Mouse (Mus musculus): ENCODE data around the gene Nav2.

The Nav2 gene

DNA sequence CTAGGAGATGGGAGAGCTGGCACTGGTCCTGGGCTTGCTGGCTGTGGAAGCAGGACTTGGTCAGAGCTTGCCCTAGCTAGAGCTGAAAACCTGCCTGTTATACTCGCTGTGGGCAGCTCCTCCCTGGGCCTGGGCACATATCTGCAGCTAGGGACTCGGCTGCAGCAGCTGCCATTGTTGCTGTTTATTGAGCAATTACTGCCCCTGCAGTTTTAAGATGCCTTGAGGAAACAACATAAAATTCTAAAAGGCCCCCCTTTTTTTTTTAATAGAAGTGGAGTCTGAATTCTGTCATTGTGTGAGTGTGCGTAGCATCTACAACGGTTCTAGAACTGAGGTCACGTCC, 24.3 kb upstream of the Nav2 start:
- in situ Hi-C loops (cut with MboI; ENCODE audit: low sequenced_read_pairs), result loop anchor here (25.0 kb wide), 1 partner anchor 228 kb away; no protein-coding TSS in a partner anchor

DNA sequence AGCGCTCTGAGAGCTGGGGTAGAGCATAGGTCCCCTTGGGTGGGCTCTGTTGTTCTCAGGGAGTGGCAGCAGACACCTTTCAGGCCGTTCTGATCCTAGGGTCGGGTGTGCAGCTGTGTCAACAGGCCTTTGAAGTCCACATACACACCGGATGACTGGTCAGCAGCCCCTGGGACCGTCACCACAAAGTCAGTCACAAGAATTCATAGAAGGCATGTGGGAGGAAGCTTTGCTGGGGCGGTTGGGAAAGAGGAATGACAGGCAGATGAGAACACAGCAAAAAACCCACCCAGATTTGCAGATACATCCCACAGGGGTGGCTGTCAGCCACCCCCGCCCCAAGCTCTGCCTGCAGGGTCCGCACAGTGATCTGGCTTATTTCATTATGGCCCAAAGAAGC, 20.5 kb upstream of the Nav2 start:
- in situ Hi-C loops (cut with MboI; ENCODE audit: low sequenced_read_pairs), result loop anchor here (25.0 kb wide), 1 partner anchor 224 kb away; no protein-coding TSS in a partner anchor

DNA sequence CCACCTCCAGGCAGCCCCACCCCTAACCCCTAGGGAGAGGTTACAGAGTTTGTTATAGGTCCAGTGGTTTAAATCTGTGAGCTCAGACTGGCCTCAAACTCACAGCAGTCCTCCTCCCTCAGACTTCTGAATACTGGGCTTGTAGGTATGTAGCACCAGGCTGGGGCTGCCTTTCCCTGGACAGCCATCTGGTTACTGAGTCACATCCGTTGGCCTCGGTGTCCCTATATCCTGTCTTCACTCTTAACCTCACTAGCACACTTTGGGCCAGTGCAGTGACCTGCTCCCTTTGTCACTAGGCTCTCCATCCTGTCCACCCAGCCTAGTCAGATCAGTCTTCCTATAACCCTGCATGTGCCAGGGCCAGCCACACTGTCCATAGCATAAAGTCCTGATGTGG, 19.8 kb upstream of the Nav2 start:
- in situ Hi-C loops (cut with MboI; ENCODE audit: low sequenced_read_pairs), result loop anchor here (25.0 kb wide), 1 partner anchor 224 kb away; no protein-coding TSS in a partner anchor

DNA sequence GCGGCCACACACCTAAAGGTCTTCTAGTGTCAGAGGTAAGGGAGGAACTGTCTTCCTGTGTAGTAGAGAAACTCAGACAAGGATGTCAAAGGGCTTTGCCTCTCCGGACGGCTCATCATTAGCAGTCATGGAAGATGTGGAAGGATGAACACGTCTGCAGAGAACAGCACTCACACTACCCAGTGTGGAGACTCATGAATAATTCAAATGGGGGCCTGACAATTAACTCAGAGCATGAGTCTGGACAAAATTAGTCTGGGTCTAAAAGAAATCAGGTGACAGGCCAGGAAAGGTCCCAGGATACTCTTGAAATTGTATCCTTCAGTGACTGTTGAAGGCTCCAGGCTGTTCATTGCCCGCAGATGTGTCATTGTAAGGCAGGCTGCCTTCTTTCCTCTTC, 17.5 kb upstream of the Nav2 start:
- in situ Hi-C loops (cut with MboI; ENCODE audit: low sequenced_read_pairs), result loop anchor here (25.0 kb wide), 1 partner anchor 221 kb away; no protein-coding TSS in a partner anchor

DNA sequence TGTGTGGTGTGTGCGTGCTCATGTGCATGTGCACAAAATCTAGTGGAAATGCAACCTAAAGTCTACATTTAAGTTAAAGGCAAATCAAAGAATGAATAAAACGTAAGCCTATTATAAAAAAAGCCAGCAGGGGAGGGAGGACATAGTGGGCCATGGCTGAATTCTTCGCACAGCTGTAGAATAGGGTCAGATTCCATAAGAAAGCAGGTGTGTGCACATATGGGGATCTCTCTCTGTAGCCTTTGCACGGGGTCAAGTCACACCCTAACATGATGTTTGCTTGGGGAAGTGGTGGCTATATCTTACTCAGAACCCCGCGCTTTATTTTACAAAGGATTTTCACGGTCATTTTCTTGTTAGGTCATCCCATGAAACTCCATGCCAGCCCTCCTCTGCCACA, 15.4 kb upstream of the Nav2 start:
- in situ Hi-C loops (cut with MboI; ENCODE audit: low sequenced_read_pairs), result loop anchor here (25.0 kb wide), 1 partner anchor 219 kb away; no protein-coding TSS in a partner anchor

DNA sequence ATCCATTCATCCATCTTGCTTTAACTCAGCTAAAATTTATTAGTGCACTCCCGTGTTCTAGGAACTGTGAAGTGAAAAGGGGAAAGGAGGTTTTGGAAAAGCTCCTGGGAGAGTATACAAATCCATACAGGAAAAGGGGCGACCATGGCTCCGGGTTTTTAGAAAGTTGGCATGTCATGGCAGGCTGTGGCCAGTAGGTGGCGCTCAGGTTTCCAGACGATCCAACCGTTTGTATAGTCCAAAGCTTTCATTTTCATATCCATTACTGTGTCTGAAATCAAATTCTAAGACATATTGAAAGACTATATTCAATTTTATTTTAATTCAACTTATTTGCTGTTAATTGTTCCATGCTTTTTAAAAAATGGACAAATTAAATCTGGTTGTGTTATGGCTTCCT, 14.4 kb upstream of the Nav2 start:
- in situ Hi-C loops (cut with MboI; ENCODE audit: low sequenced_read_pairs), result loop anchor here (25.0 kb wide), 1 partner anchor 218 kb away; no protein-coding TSS in a partner anchor

DNA sequence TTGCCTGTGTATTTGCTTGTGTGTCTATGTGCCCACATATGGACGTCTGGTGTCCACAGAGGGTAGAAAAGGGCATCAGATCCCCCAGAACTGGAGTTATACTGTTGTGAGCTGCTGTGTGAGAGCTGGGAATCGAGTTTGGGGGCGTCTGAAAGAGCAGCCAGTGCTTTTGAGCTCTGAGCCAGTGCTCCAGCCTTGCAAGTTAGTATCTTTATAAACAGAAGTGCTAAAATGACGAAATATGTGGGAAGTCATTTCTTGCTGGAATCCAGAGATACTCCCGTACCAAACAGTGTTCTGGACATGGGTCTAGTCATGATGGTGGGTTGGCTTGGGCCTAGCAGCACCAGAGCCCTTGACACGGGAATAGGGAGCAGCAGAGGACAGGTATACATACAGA, 13.8 kb upstream of the Nav2 start:
- in situ Hi-C loops (cut with MboI; ENCODE audit: low sequenced_read_pairs), result loop anchor here (25.0 kb wide), 1 partner anchor 218 kb away; no protein-coding TSS in a partner anchor

DNA sequence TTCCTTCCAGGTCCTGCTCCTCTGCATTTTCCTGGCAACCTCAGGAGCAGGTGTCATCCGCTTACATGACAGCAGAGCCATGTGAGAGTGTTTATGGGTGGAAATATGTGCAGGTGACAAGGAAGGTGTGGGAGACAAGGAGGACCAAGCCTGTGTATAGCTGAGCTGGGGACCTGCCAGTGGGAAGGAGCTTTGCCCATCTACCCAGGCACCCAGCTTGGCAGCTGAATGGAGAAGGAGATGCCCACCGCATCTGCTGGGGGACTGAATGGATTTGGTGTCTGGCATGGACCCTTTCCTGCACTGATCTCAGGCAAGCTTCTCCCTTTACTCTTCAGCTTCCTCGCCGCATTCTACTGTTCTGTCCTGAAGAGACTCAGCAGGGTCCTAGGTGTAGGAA, 13.0 kb upstream of the Nav2 start:
- in situ Hi-C loops (cut with MboI; ENCODE audit: low sequenced_read_pairs), result loop anchor here (25.0 kb wide), 1 partner anchor 217 kb away; no protein-coding TSS in a partner anchor

DNA sequence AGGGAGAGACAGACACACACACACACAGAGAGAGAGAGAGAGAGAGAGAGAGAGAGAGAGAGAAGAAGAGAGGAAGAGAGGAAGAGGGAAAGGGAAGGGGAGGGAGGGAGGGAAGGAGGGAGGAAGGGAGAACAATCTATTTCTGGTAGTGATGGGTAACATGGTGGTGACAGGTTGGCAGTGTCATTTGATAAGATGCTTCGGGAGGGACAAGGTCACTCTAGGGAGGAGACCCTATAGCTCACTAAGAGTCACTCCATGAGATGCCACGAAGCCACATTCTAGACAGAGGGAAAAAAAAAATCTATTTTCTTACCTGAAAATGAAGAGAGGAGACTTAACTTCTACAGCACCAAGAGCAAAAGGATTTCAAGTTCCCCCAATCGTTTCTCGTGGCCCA, 12.5 kb upstream of the Nav2 start:
- in situ Hi-C loops (cut with MboI; ENCODE audit: low sequenced_read_pairs), result loop anchor here (25.0 kb wide), 1 partner anchor 216 kb away; no protein-coding TSS in a partner anchor

DNA sequence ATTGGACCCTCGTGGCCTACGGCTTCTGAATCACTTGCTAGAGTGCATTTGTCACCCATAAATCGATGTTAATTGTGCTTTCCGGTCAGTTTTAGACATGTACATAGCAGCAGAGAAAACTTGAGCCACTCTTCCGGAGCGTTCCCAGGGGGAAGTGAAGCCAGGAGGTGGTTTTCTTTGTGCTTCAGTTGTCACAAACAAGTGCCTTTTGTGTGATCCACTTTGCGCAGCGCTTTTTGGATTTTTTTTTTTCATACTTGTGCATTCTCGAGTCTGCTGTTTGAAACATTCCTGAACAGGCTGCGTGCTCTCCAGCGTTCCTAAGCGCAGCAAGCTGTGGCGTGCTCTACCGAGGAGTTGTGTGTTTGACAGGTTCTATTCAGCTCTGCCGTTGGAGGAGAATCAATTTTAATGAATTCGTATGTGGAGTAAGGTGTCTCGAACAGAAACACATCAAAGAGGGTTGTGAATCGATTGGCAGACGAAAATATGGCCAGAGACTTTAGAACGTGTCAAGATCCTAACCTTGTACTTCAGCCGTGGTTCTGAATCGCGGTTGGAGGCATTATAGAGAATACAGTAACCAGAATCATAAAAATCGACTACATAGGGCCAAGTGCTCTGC, 10.9 kb upstream of the Nav2 start:
- in situ Hi-C loops (cut with MboI; ENCODE audit: low sequenced_read_pairs), result loop anchor here (25.0 kb wide), 1 partner anchor 215 kb away; no protein-coding TSS in a partner anchor

DNA sequence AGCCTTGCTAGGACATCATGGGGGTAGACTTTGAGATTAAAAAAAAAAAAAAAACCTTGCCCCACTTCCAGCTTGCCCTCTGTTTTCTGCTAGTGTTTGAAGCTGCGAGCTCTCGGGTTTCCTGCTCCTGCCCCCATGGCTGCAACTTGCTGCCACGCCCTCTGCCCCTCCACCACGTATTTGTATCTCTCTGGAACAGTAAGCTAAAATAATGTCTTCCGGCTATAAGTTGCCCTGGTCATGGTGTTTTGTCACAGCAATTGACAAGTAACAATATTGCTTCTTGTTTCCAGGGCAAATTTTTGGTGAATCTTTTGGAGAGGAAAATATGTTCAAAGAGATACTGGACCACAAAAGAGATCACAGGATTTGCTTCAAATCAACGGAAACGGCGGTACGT, 10.1 kb upstream of the Nav2 start:
- in situ Hi-C loops (cut with MboI; ENCODE audit: low sequenced_read_pairs), result loop anchor here (25.0 kb wide), 1 partner anchor 214 kb away; no protein-coding TSS in a partner anchor

DNA sequence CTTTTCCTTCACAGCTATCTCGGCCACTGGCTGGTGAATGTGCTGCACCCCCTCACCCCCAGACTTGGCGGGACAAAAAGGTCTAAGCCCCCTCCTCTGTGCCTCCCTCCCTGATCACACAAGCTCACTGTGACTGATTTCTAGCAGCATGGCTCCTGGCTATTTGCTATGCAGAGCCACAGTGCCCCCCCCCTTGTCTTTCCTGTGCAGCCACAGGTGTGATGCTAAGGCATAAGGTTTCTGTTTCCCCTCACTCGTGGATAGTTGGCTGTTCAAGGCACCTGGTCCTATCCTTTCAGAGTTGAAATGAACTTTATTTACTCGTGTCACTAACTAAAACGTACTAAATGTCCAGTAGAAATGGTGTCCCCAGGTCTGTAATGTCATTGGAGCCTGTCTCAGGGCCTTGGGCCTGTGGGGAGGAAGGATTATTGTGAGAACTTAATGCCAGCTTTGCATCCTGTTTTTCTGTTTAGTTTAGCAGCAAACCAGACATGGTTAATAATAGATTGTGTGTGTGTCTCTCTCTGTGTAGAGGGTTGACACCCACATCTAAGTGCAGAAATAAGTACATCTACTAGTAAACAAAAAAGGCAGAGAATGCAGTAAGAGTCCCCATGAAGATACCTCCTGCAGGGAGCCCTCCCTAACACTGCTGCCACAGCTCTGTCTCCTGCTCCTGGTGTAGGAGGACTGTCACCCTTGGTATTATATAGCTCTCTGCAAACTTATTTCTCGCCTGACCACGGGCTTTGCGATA, 7.9 kb upstream of the Nav2 start:
- in situ Hi-C loops (cut with MboI; ENCODE audit: low sequenced_read_pairs), result no loop called here

DNA sequence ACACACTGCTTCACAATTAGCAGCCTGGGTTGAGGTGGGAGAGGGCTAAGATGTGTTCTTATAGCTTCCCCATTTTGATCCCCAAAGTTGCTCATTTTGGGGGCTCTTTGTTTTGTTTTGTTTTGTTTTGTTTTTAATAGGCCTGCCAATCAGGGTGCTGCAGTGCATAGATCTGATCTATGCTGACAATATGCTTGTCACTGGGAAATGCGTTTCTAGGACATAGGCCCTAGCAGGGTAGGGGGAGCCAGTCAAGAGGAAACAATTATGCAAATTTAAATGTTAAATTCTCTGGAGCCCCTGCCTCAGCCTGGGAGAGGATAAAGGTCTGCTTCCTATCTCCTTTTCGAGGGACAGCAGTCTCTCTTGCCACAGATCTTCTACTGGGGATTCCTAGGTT, 6.1 kb upstream of the Nav2 start:
- in situ Hi-C loops (cut with MboI; ENCODE audit: low sequenced_read_pairs), result no loop called here

DNA sequence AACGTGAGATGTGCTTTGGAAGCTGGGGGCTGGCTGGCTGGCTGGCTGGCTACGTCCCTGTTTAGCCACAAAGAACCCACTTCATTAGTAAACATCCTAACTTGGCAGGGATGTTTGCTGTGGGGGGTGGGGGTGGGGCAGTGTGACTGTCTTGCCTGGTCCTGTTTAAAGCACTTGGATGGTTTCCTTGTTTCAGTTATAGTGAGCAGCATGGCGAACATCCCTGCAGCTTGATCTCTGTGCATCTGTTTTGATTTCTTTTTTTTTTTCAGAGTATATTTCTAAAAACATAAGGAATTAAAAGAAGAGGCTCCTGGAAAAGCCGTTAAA, 791 bp downstream of the Nav2 start:
- in situ Hi-C loops (cut with MboI; ENCODE audit: low sequenced_read_pairs), result no loop called here

DNA sequence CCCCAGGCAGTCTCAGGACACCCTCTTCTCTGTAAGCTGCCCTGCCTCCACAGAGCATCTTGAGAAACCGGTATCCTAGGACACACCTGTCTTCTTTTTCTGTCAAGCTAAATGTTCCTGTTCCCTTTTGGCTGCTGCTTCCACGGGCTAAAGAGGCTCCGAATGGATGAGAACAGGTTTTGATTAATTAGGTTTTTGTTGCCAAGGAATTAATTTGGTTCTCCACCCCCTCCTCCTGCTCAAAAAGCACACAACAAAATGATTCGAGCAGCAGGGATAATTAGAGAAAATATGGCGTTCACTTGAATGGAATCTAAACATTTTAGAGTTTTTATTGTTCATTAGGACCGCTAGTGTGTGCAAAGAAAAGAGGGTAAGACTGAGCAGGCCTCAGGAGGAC, 1.8 kb downstream of the Nav2 start:
- in situ Hi-C loops (cut with MboI; ENCODE audit: low sequenced_read_pairs), result no loop called here

DNA sequence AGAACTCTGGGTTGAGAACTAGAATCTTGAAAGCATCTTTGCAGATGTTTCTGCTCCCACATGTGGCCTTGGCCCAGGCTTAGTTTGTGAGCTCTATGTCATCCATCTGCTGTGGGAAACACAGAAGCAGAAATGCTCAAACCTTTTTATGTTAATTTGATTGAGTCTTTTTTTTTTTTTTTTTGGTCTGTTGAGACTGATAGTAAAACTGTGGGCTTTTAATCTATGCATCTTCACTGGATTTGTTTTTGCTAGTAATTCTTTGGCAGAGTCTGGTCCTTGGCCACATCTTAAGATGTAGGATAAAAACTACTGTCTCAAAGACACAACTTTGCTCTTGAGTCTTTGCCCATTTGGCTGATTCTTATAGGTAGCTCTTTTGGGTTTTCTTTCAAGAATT, 2.6 kb downstream of the Nav2 start:
- in situ Hi-C loops (cut with MboI; ENCODE audit: low sequenced_read_pairs), result no loop called here

DNA sequence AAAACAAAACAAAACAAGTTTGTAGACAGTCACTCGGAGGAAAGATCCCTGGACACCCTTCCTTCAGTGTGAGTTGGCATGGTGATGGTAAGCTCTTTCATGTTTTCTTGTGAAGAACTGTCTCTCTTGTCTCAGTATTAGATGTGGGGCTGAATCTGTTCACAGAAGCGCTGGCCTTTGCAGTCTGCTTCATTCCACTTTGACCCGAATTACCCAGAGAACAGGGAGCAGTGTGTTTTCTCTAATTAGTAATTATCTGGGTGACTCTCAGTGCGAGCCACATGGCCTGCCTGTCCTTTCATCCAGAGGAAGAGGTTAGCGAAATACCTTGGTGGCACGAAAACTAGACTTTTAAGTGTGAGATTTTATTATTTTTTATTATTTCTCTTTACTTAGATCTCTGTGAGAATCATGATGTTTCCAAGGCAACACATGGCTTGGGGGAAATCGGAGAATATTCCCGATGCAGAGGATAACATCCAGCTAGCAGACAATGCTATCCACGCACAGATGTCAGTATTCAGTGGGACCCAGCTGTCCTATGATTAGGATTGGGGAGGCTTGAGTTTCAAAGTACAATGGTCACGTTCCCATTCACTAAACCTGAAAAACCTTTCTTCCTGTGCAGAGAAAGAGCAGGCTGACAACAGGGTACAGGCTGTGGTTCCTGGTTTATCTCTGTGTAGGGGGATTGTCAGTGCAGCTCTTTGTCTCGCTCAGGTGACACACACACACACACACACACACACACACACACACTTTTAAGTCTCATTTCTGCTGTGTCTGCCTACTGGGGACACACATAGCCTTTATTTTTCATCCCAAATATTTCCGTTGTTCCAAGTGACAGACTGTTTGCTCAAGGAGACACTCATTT, 6.4 kb downstream of the Nav2 start:
- in situ Hi-C loops (cut with MboI; ENCODE audit: low sequenced_read_pairs), result no loop called here

DNA sequence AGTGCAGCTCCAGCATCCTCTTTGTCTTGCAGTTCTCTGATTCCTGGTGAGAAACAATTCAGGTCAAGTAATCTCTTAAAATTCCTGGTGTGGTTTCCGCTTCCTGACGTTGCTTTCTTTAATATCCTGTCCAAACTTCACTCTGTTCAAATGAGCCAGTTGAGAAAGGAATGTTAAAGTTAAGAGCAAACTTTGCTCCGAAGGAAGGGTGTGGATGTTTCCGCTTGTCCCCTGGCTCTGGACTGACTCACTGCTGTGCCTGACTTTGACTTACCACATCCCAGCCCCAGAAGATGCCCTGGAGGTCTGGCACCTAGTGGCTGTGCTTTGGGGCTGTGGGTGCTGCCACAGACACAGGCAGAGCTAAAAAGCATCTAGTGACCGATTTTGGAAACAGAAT, 8.9 kb downstream of the Nav2 start:
- in situ Hi-C loops (cut with MboI; ENCODE audit: low sequenced_read_pairs), result no loop called here

DNA sequence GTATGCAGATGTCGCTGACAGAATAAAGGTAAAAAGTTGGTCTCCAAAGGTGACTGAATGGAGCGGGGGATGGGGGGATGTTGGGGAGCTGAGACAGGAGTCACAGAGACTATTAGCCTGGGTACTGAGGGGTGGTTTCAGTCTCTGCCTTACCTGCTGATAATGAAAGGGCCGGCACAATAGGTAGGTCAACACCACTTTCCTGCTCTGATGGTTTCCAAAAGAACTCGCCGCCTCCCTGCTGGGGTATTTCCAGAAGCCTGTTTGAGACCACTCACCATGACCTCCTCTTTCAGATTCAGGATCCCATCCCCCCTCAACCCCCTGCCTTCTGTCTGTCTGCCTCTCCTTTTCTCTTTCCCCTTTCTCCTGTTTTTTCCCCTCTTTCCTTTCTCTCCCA, 9.5 kb downstream of the Nav2 start:
- in situ Hi-C loops (cut with MboI; ENCODE audit: low sequenced_read_pairs), result no loop called here

DNA sequence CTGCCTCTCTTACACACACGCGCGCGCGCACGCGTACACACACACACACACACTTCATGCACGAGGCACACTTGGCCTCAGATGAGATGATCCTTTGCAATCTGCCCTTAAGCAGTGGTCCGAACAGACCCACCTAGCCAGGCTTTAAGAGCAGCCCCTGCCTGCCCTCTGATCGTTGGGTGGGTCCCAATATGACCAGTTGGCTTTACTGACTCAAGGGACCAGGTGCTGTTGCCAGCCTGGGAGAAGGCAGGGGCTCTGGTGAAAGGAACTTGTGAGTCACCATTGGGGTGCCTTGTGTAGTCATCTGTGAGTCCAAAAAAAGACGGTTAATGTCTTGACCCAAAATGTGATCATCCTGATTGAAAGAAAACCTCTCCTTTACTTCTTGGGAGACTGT, 9.9 kb downstream of the Nav2 start:
- in situ Hi-C loops (cut with MboI; ENCODE audit: low sequenced_read_pairs), result no loop called here

DNA sequence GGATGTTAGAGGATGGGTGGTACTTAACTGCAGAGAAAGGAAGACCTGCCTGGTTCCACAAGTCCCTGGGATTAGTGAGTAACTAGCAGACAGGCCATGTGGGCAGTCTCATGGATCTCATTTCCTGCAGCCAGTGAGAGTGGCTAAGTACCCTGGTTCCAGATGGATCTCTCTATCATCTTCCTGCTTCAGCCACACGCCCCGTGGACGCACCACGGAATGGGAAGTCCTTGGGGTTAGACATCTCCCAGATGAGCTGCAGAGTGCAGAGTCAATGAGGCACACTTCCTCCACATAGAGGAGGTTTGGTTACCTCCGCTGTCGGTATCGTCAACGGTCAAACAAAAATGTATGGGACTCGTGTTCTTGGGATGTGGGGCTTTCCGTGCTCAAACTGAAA, 15.1 kb downstream of the Nav2 start:
- in situ Hi-C loops (cut with MboI; ENCODE audit: low sequenced_read_pairs), result no loop called here

All from CH12F3 (cell line).